In genomic region chr3:86638552-86639348, GRCm38 (mm10) we compare ENCODE assay signal across 30 mouse cellular contexts.
A peak's percentile ranks its signal among the peaks of the same experiment; 100 is the strongest.
DNase-seq lines count a peak whose midpoint lies in the region; ATAC-seq lines count a peak whose summit lies in the region.
"Had no signal": no experiment of that assay in that cellular context is flagged by ENCODE, and none has a peak within 500 bp of the region (broad histone marks: within the 10 kb centered on the region; RNA-seq: fewer than 3 reads in every experiment).

No protein-coding gene starts in this region.

- no peaks in the 10 kb centered on the region for H3K36me3 ChIP-seq in hindbrain, embryonic 12.5 days
- H3K36me3 ChIP-seq in hindbrain, embryonic 11.5 days (ENCODE audit: control insufficient read depth, insufficient read depth, low read length), result no peaks in the 10 kb centered on the region
- no peaks in the 10 kb centered on the region for H3K36me3 ChIP-seq in neural tube, embryonic 11.5 days (ENCODE audit: control insufficient read depth, insufficient read depth, low read length)
- H3K36me3 ChIP-seq in neural tube, embryonic 12.5 days, result no peaks in the 10 kb centered on the region
- H3K36me3 ChIP-seq: embryonic facial prominence, embryonic 10.5 days; embryonic facial prominence, embryonic 15.5 days; heart, embryonic 12.5 days; kidney, embryonic 15.5 days had no signal

- peak overlapping the region; percentile 62; the same call in 1 of the 2 replicates for H3K27ac ChIP-seq in hindbrain, embryonic 12.5 days
- H3K27ac ChIP-seq in hindbrain, embryonic 11.5 days (ENCODE audit: low read depth, low read length), result no peak overlapping the region
- peak overlapping the region; percentile 8; the same call in 1 of the 2 replicates for H3K27ac ChIP-seq in neural tube, embryonic 11.5 days (ENCODE audit: low read depth, low read length)
- H3K27ac ChIP-seq in neural tube, embryonic 12.5 days, result no peak overlapping the region
- H3K27ac ChIP-seq: embryonic facial prominence, embryonic 10.5 days; embryonic facial prominence, embryonic 15.5 days; forebrain, embryonic 13.5 days; kidney, embryonic 15.5 days; liver, embryonic 14.5 days; macrophage had no signal

- no peak overlapping the region for H3K9ac ChIP-seq in hindbrain, embryonic 12.5 days
- no peak overlapping the region for H3K9ac ChIP-seq in hindbrain, embryonic 11.5 days (ENCODE audit: low read depth, low read length)
- no peak overlapping the region for H3K9ac ChIP-seq in neural tube, embryonic 11.5 days (ENCODE audit: low read length)
- H3K9ac ChIP-seq in neural tube, embryonic 12.5 days, result no peak overlapping the region
- H3K9ac ChIP-seq: embryonic facial prominence, embryonic 15.5 days; forebrain, embryonic 13.5 days; heart, embryonic 12.5 days; kidney, embryonic 15.5 days; liver, embryonic 14.5 days had no signal

- H3K4me3 ChIP-seq in hindbrain, embryonic 12.5 days, result no peak overlapping the region
- no peak overlapping the region for H3K4me3 ChIP-seq in hindbrain, embryonic 11.5 days (ENCODE audit: low read depth, low read length)
- no peak overlapping the region for H3K4me3 ChIP-seq in neural tube, embryonic 11.5 days (ENCODE audit: low read depth, low read length)
- no peak overlapping the region for H3K4me3 ChIP-seq in neural tube, embryonic 12.5 days
- H3K4me3 ChIP-seq: embryonic facial prominence, embryonic 10.5 days; embryonic facial prominence, embryonic 15.5 days; forebrain, embryonic 13.5 days; heart, embryonic 12.5 days; kidney, embryonic 15.5 days had no signal

- no peaks in the 10 kb centered on the region for H3K27me3 ChIP-seq in hindbrain, embryonic 12.5 days
- H3K27me3 ChIP-seq in hindbrain, embryonic 11.5 days (ENCODE audit: control insufficient read depth, insufficient read depth, low read length), result no peaks in the 10 kb centered on the region
- no peaks in the 10 kb centered on the region for H3K27me3 ChIP-seq in neural tube, embryonic 11.5 days (ENCODE audit: control insufficient read depth, insufficient read depth, low read length)
- H3K27me3 ChIP-seq in neural tube, embryonic 12.5 days (replicated peaks), result no peaks in the 10 kb centered on the region
- H3K27me3 ChIP-seq: CH12.LX; embryonic facial prominence, embryonic 15.5 days; forebrain, embryonic 13.5 days; heart, embryonic 12.5 days; kidney, embryonic 15.5 days had no signal

- no peaks in the 10 kb centered on the region for H3K4me1 ChIP-seq in hindbrain, embryonic 12.5 days
- no peaks in the 10 kb centered on the region for H3K4me1 ChIP-seq in hindbrain, embryonic 11.5 days (replicated peaks; ENCODE audit: control insufficient read depth, insufficient read depth, low read length)
- H3K4me1 ChIP-seq in neural tube, embryonic 11.5 days (ENCODE audit: control insufficient read depth, insufficient read depth, low read length), result peaks cover 4% of the 10 kb centered on the region; the same call in 1 of the 2 replicates
- H3K4me1 ChIP-seq in neural tube, embryonic 12.5 days, result no peaks in the 10 kb centered on the region
- H3K4me1 ChIP-seq: embryonic facial prominence, embryonic 10.5 days; embryonic facial prominence, embryonic 15.5 days; forebrain, embryonic 13.5 days; kidney, embryonic 15.5 days had no signal

- no peaks in the 10 kb centered on the region for H3K9me3 ChIP-seq in hindbrain, embryonic 12.5 days (replicated peaks)
- no peaks in the 10 kb centered on the region for H3K9me3 ChIP-seq in hindbrain, embryonic 11.5 days (ENCODE audit: control insufficient read depth, low read length)
- H3K9me3 ChIP-seq in neural tube, embryonic 11.5 days (ENCODE audit: control insufficient read depth, low read length), result no peaks in the 10 kb centered on the region
- H3K9me3 ChIP-seq in neural tube, embryonic 12.5 days, result no peaks in the 10 kb centered on the region
- H3K9me3 ChIP-seq: embryonic facial prominence, embryonic 10.5 days; embryonic facial prominence, embryonic 15.5 days; forebrain, embryonic 13.5 days; heart, embryonic 12.5 days; kidney, embryonic 15.5 days had no signal

- WGBS in hindbrain, embryonic 12.5 days, result 74% methylated on average over 2 of the region's 2 CpGs
- WGBS in hindbrain, embryonic 11.5 days, result 93% methylated on average over 2 of the region's 2 CpGs
- WGBS in neural tube, embryonic 11.5 days, result 72% methylated on average over 2 of the region's 2 CpGs
- 50% methylated on average over 2 of the region's 2 CpGs for WGBS in neural tube, embryonic 12.5 days

- no peak for DNase-seq in hindbrain, embryonic 11.5 days (ENCODE audit: low spot score)
- DNase-seq in neural tube, embryonic 11.5 days (ENCODE audit: low spot score), result no peak
- DNase-seq in neural tube, embryonic 10.5 days (ENCODE audit: extremely low spot score, low spot score), result no peak
- no peak for DNase-seq in adrenal gland, postnatal 10 days
- DNase-seq: adrenal gland, adult 2 months; cerebellum, adult 8-10 months; cerebellum, postnatal 25 days; gastrocnemius, postnatal 25 days; heart, adult 18-20 months; heart, postnatal 4 days; kidney, adult 18-20 months; liver; lung, adult 2 months; lung, postnatal 10 days; right cerebral cortex, adult 18-20 months; thymus, adult 2 months; thymus, postnatal 36 days had no signal

- H3K4me2 ChIP-seq in hindbrain, embryonic 12.5 days (replicated peaks), result no peak overlapping the region
- H3K4me2 ChIP-seq in hindbrain, embryonic 11.5 days (replicated peaks; ENCODE audit: low read depth, low read length), result no peak overlapping the region
- H3K4me2 ChIP-seq in neural tube, embryonic 11.5 days (ENCODE audit: low read depth), result no peak overlapping the region
- H3K4me2 ChIP-seq in neural tube, embryonic 12.5 days (replicated peaks), result no peak overlapping the region
- H3K4me2 ChIP-seq: embryonic facial prominence, embryonic 15.5 days; forebrain, embryonic 13.5 days; heart, embryonic 12.5 days; kidney, embryonic 15.5 days had no signal

- no peak for ATAC-seq in hindbrain, embryonic 12.5 days (ENCODE audit: low FRiP score)
- no peak for ATAC-seq in hindbrain, embryonic 11.5 days (ENCODE audit: low FRiP score)
- ATAC-seq in neural tube, embryonic 11.5 days (ENCODE audit: insufficient read depth, low FRiP score, low TSS enrichment), result no peak
- peak; percentile 81 for ATAC-seq in neural tube, embryonic 12.5 days (ENCODE audit: low FRiP score, low read depth)
- ATAC-seq in erythroblast, adult 5-6 weeks (replicated peaks; ENCODE audit: low FRiP score, poor library complexity, severe bottlenecking), result no peak
- no peak for ATAC-seq in granulocyte monocyte progenitor cell, adult 5-6 weeks (replicated peaks; ENCODE audit: poor library complexity, severe bottlenecking)
- ATAC-seq: activated CD4-positive, CD25-positive, alpha-beta regulatory T cell, adult 4 months; forebrain, embryonic 13.5 days had no signal

Comparison
In these comparisons a context has a peak if more than half of its experiments do, and no peak if none do; other contexts are left out.
1. H3K27ac ChIP-seq: peak in hindbrain, embryonic 12.5 days (single experiment) and neural tube, embryonic 11.5 days (single experiment); none in hindbrain, embryonic 11.5 days (single experiment) and neural tube, embryonic 12.5 days (single experiment).